Mouse (Mus musculus) brain, adult 10 weeks (tissue): ENCODE data around the gene Atp2b4. TPM values are rescaled to one million over a fixed set of nuclear protein-coding genes. Genes with fewer than 3 reads are reported as not detected.

Experiments
- polyA plus RNA-seq: library from polyadenylated mRNA; stranded (reverse); fragments of 350-450 nt; fragmentation: Illumina TruSeq; extraction: RNeasy Lipid Tissue Mini Kit (QIAGEN cat#74804); gene quantifications from one replicate; pipeline ENCODE4 v1.2.3, GENCODE M21; 2015; ENCODE audit warnings: low read depth, low replicate concordance

The Atp2b4 gene
- polyA plus RNA-seq = 75.7 TPM

DNA sequence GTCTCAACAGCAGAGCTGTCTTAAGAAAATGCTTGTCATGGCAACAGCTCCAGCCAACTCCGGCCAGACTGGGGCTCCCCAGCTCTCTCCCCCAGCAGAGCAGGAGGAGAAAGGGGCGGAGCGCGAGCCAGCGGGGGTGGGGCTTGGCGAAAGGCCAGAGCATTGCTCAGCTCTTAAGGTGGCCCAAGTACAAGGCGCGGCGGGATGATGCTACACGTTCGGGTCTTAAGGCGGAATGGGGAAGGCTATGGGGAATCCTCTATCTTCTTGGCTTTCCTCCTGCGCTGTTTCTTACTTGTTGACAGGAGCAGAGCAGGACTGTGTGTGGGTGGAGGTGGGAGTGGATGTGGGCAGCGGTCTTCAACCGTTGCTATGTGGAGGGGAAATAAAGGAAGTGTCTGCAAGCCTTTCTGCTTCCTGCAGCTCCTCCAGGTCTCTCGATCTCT is at the start of gene Atp2b4:
Gene Atp2b4 (minus strand): TSS at position 94 of the 446 bp plus-strand sequence.

DNA sequence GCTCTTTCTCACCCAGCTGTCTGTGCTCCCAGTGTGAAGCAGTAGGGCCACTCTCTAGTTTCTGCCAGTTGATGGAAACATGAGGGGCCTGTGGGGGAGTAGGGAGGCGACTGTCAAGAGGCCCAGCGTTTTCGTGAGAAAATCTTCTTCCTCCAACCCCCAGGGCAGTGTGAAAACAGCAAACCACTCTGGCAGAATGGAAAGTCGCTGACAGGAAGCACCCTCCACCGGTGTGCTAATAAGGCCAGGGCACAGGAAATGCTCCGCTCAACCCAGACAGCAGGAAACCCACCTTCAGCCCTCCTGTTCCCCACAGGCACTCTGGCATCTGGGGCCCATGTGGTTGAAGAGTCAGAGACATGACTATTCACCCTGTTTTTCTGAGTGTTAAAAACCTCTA is 110.9 kb downstream of the Atp2b4 start, which contains the start of gene Lax1:
Gene Lax1 (minus strand): TSS at position 212 of the 400 bp plus-strand sequence.

DNA sequence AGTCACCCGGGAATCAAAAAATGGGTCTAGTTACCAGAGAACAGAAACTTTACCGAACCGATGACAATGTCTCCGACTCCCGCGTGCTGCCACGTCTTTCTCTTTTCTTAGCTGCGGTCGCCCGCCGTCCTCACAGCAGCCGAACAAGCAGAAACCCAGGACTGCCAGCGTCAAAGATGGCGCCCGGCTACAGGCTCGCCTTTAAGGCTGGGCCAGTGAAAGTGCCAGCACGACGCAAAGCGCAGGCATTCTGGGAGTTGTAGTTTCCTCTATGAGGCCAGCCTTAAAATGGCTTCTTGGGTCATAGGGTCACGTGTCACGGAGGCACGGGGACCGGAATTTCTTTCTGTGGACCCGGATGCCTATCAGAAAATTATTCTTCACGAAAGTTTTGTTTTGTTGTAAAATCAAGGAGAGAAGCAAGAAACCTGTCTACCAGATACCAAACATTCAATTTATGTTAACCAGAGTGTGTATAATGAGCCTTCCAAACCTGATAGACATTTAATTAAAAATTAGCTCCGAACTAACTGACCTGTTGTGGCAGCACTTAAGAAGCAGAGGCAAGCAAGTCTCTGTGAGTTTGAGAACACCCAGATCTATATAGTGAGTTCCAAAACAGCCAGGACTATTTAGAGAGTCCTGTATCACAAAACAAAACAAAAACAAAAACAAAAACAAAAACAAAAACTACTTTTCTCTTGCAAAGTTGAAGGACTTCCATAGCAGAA is 139.5 kb downstream of the Atp2b4 start, which contains the start of gene Gm38394:
Gene Gm38394 (minus strand): TSS at position 116 of the 731 bp plus-strand sequence.

DNA sequence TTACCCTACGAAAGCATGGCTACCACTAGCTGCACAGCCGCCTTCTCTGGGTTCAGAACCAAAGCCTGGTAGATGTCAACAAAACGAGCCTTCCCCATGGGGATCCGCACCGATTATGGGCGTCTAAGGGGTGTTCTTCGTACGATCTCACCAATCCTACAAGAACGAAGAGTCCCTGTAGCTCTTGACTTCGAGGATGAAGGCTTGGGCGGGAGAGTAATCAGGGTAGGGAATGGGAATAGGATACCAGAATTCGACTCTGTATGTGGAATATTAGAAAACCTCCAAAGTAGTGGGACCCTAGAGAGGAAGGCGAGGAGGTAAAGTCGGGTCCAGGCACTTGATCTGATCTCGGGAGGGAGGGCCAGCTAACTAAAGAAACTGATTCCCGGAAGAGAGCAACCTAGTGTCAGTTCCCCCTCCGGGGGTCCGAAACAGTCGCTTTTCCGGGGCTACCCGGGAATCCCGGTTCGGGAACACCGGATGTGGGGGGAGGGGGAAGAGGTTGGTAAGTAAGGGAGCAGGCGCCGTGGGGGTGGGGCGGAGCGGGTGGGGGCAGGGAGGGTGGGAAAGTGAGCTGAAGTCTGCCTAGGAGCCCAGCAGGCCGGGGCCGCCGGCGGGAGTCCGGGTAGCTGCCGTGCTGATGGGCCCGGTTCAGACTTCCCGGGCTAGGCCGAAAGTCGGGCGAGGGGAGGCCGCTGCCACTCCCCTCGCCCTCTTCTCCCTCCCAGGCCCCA is 140.2 kb downstream of the Atp2b4 start, which contains the start of gene Zbed6:
Gene Zbed6 (minus strand): TSS at position 420 of the 737 bp plus-strand sequence.

Other genes with a start within 250 kb of the Atp2b4 start
- 156 TPM for gene Snrpe, start 190.8 kb downstream of the Atp2b4 start, polyA plus RNA-seq
- 10.9 TPM for gene Zbed6, start 140.2 kb downstream of the Atp2b4 start, polyA plus RNA-seq
- 7.4 TPM for gene Gm38394, start 139.7 kb downstream of the Atp2b4 start, polyA plus RNA-seq
- gene Lax1, start 110.9 kb downstream of the Atp2b4 start, polyA plus RNA-seq = 1.0 TPM
- gene Optc, start 107.0 kb upstream of the Atp2b4 start, polyA plus RNA-seq = 0.52 TPM
- gene Prelp, start 120.4 kb upstream of the Atp2b4 start, polyA plus RNA-seq = 14.5 TPM
- 10.9 TPM for gene Fmod, start 236.2 kb upstream of the Atp2b4 start, polyA plus RNA-seq